Mouse (Mus musculus) testis, adult 2 months (tissue): Measurements from ENCODE around the gene Myh8.

ENCODE experiments used
- CTCF ChIP-seq: fragments of 200-500 bp; IDR thresholded peaks from 2 replicates; pipeline ENCODE4 v1.5.1; 2012; ENCODE audit warnings: low read depth, mild to moderate bottlenecking, inconsistent platforms, low read length, moderate library complexity; ENCODE audit not compliant: control insufficient read depth, insufficient read depth, insufficient replicate concordance
- POLR2A ChIP-seq: fragments of 200-500 bp; IDR thresholded peaks from 2 replicates; pipeline ENCODE4 v1.6.1; 2012; ENCODE audit warnings: low read depth, mild to moderate bottlenecking, inconsistent platforms, low read length, moderate library complexity; ENCODE audit not compliant: control insufficient read depth

- TF ChIP-seq CTCF = no peak
- no peak for TF ChIP-seq POLR2A
Measured at GRCm38 (mm10) chr11:67229946-67230345, 47.0 kb upstream of the Myh8 start.
